Mouse (Mus musculus): Measurements from ENCODE around the gene Nfkbib. TPM values are rescaled to one million over a fixed set of nuclear protein-coding genes. Genes with fewer than 3 reads are reported as not detected.

Gene Nfkbib
- polyA plus RNA-seq, 1 experiment from 2014 or later: 41.0 TPM

- Histone ChIP-seq H3K27me3 (ENCODE audit: control insufficient read depth, insufficient read depth, low read length) (no peaks in the 10 kb centered on the region), H3K27ac (ENCODE audit: low read length) (no peak overlapping the region), H3K9me3 (replicated peaks; ENCODE audit: control insufficient read depth, low read length) (no peaks in the 10 kb centered on the region), H3K4me3 (ENCODE audit: low read length) (no peak overlapping the region), H3K36me3 (ENCODE audit: control insufficient read depth, insufficient read depth) (0 out of 2 replicates have a peak, but pooled peaks cover 2% of the 10 kb centered on the region), H3K4me1 (ENCODE audit: control insufficient read depth, insufficient read depth, low read length) (no peaks in the 10 kb centered on the region), H3K4me2 (ENCODE audit: low read depth, low read length) (no peak overlapping the region), H3K9ac (ENCODE audit: low read length) (no peak overlapping the region)
- no peak for ATAC-seq (replicated peaks; ENCODE audit: extremely low read depth, insufficient read depth, low FRiP score)
- WGBS: 54% methylated on average over 8 of the region's 8 CpGs
Measured at GRCm38 (mm10) chr7:28790066-28790806, 22.9 kb upstream of the Nfkbib start.

- peak overlapping the region; percentile 41; the same call in 1 of the 2 replicates for H3K27ac ChIP-seq (ENCODE audit: low read length)
- no peaks in the 10 kb centered on the region for H3K27me3 ChIP-seq (ENCODE audit: control insufficient read depth, insufficient read depth, low read length)
- ATAC-seq (replicated peaks; ENCODE audit: extremely low read depth, insufficient read depth, low FRiP score): no peak
- WGBS: 72% methylated on average over 3 of the region's 3 CpGs
- no peaks in the 10 kb centered on the region for H3K9me3 ChIP-seq (replicated peaks; ENCODE audit: control insufficient read depth, low read length)
- 0 out of 2 replicates have a peak, but pooled peaks cover 2% of the 10 kb centered on the region for H3K36me3 ChIP-seq (ENCODE audit: control insufficient read depth, insufficient read depth)
- peak overlapping the region; percentile 25; the same call in 1 of the 2 replicates for H3K4me3 ChIP-seq (ENCODE audit: low read length)
- peak overlapping the region; percentile 26 for H3K4me2 ChIP-seq (ENCODE audit: low read depth, low read length)
- H3K4me1 ChIP-seq (ENCODE audit: control insufficient read depth, insufficient read depth, low read length): no peaks in the 10 kb centered on the region
- H3K9ac ChIP-seq (ENCODE audit: low read length): peak overlapping the region; percentile 54; the same call in 1 of the 2 replicates
Measured at GRCm38 (mm10) chr7:28789235-28789634, 21.9 kb upstream of the Nfkbib start.

GRCm38 (mm10) chr7:28788307-28789195 lies 21.2 kb upstream of the Nfkbib start, which contains the start of gene Rinl:
Gene Rinl (plus strand): TSS chr7:28788969.
- WGBS: 55% methylated on average over 5 of the region's 5 CpGs
- Histone ChIP-seq H3K4me3 (ENCODE audit: low read length) (peak within 1 kb of the TSS; percentile 25; the same call in 1 of the 2 replicates), H3K9me3 (replicated peaks; ENCODE audit: control insufficient read depth, low read length) (no peaks in the 10 kb centered on the region), H3K9ac (ENCODE audit: low read length) (peak within 1 kb of the TSS; percentile 54; the same call in 1 of the 2 replicates), H3K27me3 (ENCODE audit: control insufficient read depth, insufficient read depth, low read length) (no peaks in the 10 kb centered on the region), H3K4me1 (ENCODE audit: control insufficient read depth, insufficient read depth, low read length) (no peaks in the 10 kb centered on the region), H3K27ac (ENCODE audit: low read length) (peak within 1 kb of the TSS; percentile 41; the same call in 1 of the 2 replicates), H3K4me2 (ENCODE audit: low read depth, low read length) (peak within 1 kb of the TSS; percentile 26), H3K36me3 (ENCODE audit: control insufficient read depth, insufficient read depth) (0 out of 2 replicates have a peak, but pooled peaks cover 2% of the 10 kb centered on the region)
- ATAC-seq (replicated peaks; ENCODE audit: extremely low read depth, insufficient read depth, low FRiP score): no peak

- no peak overlapping the region for H3K4me2 ChIP-seq (ENCODE audit: low read depth, low read length)
- H3K36me3 ChIP-seq (ENCODE audit: control insufficient read depth, insufficient read depth): 0 out of 2 replicates have a peak, but pooled peaks cover 2% of the 10 kb centered on the region
- H3K4me1 ChIP-seq (ENCODE audit: control insufficient read depth, insufficient read depth, low read length): no peaks in the 10 kb centered on the region
- no peak overlapping the region for H3K9ac ChIP-seq (ENCODE audit: low read length)
- ATAC-seq (replicated peaks; ENCODE audit: extremely low read depth, insufficient read depth, low FRiP score): no peak
- H3K4me3 ChIP-seq (ENCODE audit: low read length): no peak overlapping the region
- H3K9me3 ChIP-seq (replicated peaks; ENCODE audit: control insufficient read depth, low read length): no peaks in the 10 kb centered on the region
- no peaks in the 10 kb centered on the region for H3K27me3 ChIP-seq (ENCODE audit: control insufficient read depth, insufficient read depth, low read length)
- 90% methylated on average over 9 of the region's 9 CpGs for WGBS
- H3K27ac ChIP-seq (ENCODE audit: low read length): no peak overlapping the region
Measured at GRCm38 (mm10) chr7:28787884-28788283, 20.6 kb upstream of the Nfkbib start.

- Histone ChIP-seq H3K4me1 (ENCODE audit: control insufficient read depth, insufficient read depth, low read length) (peaks cover 6% of the 10 kb centered on the region), H3K36me3 (ENCODE audit: control insufficient read depth, insufficient read depth) (0 out of 2 replicates have a peak, but pooled peaks cover 2% of the 10 kb centered on the region), H3K4me2 (ENCODE audit: low read depth, low read length) (no peak overlapping the region), H3K27ac (ENCODE audit: low read length) (no peak overlapping the region), H3K27me3 (ENCODE audit: control insufficient read depth, insufficient read depth, low read length) (no peaks in the 10 kb centered on the region), H3K9ac (ENCODE audit: low read length) (no peak overlapping the region), H3K4me3 (ENCODE audit: low read length) (no peak overlapping the region), H3K9me3 (replicated peaks; ENCODE audit: control insufficient read depth, low read length) (no peaks in the 10 kb centered on the region)
- 77% methylated on average over 5 of the region's 5 CpGs for WGBS
- no peak for ATAC-seq (replicated peaks; ENCODE audit: extremely low read depth, insufficient read depth, low FRiP score)
Measured at GRCm38 (mm10) chr7:28785161-28785560, 17.8 kb upstream of the Nfkbib start.

- H3K27me3 ChIP-seq (ENCODE audit: control insufficient read depth, insufficient read depth, low read length): no peaks in the 10 kb centered on the region
Measured at GRCm38 (mm10) chr7:28781261-28781663, 13.9 kb upstream of the Nfkbib start.

GRCm38 (mm10) chr7:28780857-28781256 lies 13.5 kb upstream of the Nfkbib start:
- peaks cover 5% of the 10 kb centered on the region; the same call in 1 of the 2 replicates for H3K36me3 ChIP-seq (ENCODE audit: control insufficient read depth, insufficient read depth)
- peak; percentile 34; the same call in 1 of the 2 replicates for ATAC-seq (replicated peaks; ENCODE audit: extremely low read depth, insufficient read depth, low FRiP score)
- peak overlapping the region; percentile 76 for H3K27ac ChIP-seq (ENCODE audit: low read length)
- WGBS: 53% methylated on average over 7 of the region's 7 CpGs
- no peak overlapping the region for H3K4me3 ChIP-seq (ENCODE audit: low read length)
- H3K27me3 ChIP-seq (ENCODE audit: control insufficient read depth, insufficient read depth, low read length): no peaks in the 10 kb centered on the region
- H3K4me1 ChIP-seq (ENCODE audit: control insufficient read depth, insufficient read depth, low read length): peaks cover 7% of the 10 kb centered on the region
- no peaks in the 10 kb centered on the region for H3K9me3 ChIP-seq (replicated peaks; ENCODE audit: control insufficient read depth, low read length)
- peak overlapping the region; percentile 17; the same call in 1 of the 2 replicates for H3K9ac ChIP-seq (ENCODE audit: low read length)
- no peak overlapping the region for H3K4me2 ChIP-seq (ENCODE audit: low read depth, low read length)

More at GRCm38 (mm10) chr7:28781261-28781663, 13.9 kb upstream of the Nfkbib start:
- H3K9me3 ChIP-seq (replicated peaks; ENCODE audit: control insufficient read depth, low read length): no peaks in the 10 kb centered on the region
- no peak overlapping the region for H3K4me3 ChIP-seq (ENCODE audit: low read length)
- 0 out of 2 replicates have a peak, but pooled peaks have one; percentile 46 for ATAC-seq (replicated peaks; ENCODE audit: extremely low read depth, insufficient read depth, low FRiP score)
- H3K36me3 ChIP-seq (ENCODE audit: control insufficient read depth, insufficient read depth): peaks cover 5% of the 10 kb centered on the region; the same call in 1 of the 2 replicates
- 87% methylated on average over 8 of the region's 8 CpGs for WGBS
- peaks cover 7% of the 10 kb centered on the region for H3K4me1 ChIP-seq (ENCODE audit: control insufficient read depth, insufficient read depth, low read length)
- no peak overlapping the region for H3K9ac ChIP-seq (ENCODE audit: low read length)
- H3K4me2 ChIP-seq (ENCODE audit: low read depth, low read length): no peak overlapping the region
- H3K27ac ChIP-seq (ENCODE audit: low read length): peak overlapping the region; percentile 76; the same call in 1 of the 2 replicates

GRCm38 (mm10) chr7:28780067-28780658 lies 12.9 kb upstream of the Nfkbib start:
- Histone ChIP-seq H3K36me3 (ENCODE audit: control insufficient read depth, insufficient read depth) (peaks cover 3% of the 10 kb centered on the region; the same call in 1 of the 2 replicates), H3K9me3 (replicated peaks; ENCODE audit: control insufficient read depth, low read length) (no peaks in the 10 kb centered on the region), H3K4me1 (ENCODE audit: control insufficient read depth, insufficient read depth, low read length) (peaks cover 7% of the 10 kb centered on the region), H3K4me2 (ENCODE audit: low read depth, low read length) (no peak overlapping the region), H3K9ac (ENCODE audit: low read length) (peak overlapping the region; percentile 55), H3K4me3 (ENCODE audit: low read length) (no peak overlapping the region), H3K27ac (ENCODE audit: low read length) (peak overlapping the region; percentile 76), H3K27me3 (ENCODE audit: control insufficient read depth, insufficient read depth, low read length) (no peaks in the 10 kb centered on the region)
- peak; percentile 69; the same call in 1 of the 2 replicates for ATAC-seq (replicated peaks; ENCODE audit: extremely low read depth, insufficient read depth, low FRiP score)
- 44% methylated on average over 6 of the region's 6 CpGs for WGBS
